Mouse (Mus musculus) MEL-GATA-1-ER (cell line): ENCODE measurements around the gene 9330159F19Rik.

Source experiments
- DNase-seq: peaks from one replicate; pipeline ENCODE4 v3.0.0-alpha.2; 2012; ENCODE audit warnings: low read depth; ENCODE audit errors: extremely low read depth

Gene 9330159F19Rik

DNA sequence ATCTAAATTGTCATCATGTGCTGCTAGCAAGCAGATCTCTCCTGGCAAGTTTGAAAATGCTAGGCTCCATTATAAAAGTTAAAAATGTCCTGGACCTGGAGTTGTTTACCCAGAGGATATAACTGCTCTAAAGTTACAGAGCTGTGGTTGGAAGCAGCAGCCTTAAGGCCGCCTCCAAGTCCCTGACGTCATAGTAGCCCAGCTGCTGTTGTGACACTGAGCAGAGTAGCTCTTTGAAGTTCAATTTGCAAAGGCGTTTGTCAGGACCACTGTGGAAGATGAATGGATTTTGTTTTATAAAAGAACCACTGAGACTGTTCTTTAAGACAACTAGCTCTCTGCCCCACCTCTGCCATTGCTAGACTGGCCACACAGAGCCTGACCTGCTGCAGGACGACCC lies at the start of gene 9330159F19Rik:
Gene 9330159F19Rik (plus strand): TSS at position 154 of the 400 bp plus-strand sequence.
- DNase-seq = no peak

- no peak for DNase-seq
Observed at GRCm38 (mm10) chr10:29161664-29162063, 49.7 kb upstream of the 9330159F19Rik start.

GRCm38 (mm10) chr10:29173778-29174177 lies 37.6 kb upstream of the 9330159F19Rik start:
- DNase-seq = no peak

DNA sequence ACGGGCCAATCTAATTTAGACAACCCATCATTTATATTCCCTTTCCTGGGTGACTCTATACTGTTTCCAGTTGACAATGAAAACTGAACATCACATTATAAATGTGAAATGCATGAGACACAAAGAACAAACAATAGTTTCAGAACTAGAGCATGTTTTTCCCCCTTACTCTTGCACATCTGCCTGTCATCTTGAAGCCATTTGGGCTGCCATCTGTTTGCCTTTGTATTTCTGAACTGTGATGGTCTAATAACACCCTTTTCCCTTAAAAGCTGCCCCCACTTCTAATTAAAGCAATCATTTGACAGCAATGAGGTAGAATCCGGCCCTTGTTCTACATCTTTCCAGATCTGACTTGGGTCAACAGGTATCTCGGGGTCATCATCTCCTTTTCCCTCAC lies 35.8 kb upstream of the 9330159F19Rik start:
- DNase-seq = no peak

GRCm38 (mm10) chr10:29176881-29177280 lies 34.5 kb upstream of the 9330159F19Rik start:
- DNase-seq = no peak

- no peak for DNase-seq
Observed at GRCm38 (mm10) chr10:29178003-29178402, 33.4 kb upstream of the 9330159F19Rik start.

DNA sequence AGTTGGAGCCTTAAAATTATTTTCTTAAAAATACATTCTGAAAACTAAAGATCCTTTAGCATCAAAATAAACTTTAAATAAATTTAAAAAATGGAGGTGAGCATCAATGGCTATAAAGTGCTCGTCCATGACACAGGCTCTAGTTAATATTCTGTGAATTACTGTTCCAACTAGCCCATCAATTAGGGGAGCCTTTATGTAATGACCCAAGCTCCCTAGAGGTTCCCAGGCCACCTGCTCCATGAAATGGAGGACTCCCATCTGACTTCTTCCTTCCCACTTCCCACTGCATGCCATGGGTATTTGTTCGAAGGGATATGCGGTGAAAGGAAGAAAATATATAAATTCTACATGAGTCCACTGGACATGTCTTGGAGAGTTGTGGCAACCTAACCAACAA lies 31.2 kb upstream of the 9330159F19Rik start:
- DNase-seq = no peak

- DNase-seq = no peak
Observed at GRCm38 (mm10) chr10:29181046-29181445, 30.4 kb upstream of the 9330159F19Rik start.

- no peak for DNase-seq
Observed at GRCm38 (mm10) chr10:29193769-29194168, 17.6 kb upstream of the 9330159F19Rik start.

DNA sequence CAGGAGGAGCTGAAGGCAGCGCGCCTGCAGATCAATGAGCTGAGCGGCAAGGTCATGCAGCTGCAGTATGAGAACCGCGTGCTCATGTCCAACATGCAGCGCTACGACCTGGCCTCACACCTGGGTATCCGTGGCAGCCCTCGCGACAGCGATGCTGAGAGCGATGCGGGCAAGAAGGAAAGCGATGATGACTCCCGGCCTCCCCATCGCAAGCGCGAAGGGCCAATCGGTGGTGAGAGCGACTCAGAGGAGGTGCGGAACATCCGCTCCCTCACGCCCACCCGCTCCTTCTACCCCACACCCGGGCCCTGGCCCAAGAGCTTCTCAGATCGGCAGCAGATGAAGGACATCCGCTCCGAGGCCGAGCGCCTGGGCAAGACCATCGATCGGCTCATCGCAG lies 14.6 kb upstream of the 9330159F19Rik start:
- DNase-seq = no peak

- DNase-seq = no peak
Observed at GRCm38 (mm10) chr10:29198642-29199041, 12.8 kb upstream of the 9330159F19Rik start, which contains the start of gene Gm49353. Gene Gm49353, plus strand, starts transcription at chr10:29198954.

DNA sequence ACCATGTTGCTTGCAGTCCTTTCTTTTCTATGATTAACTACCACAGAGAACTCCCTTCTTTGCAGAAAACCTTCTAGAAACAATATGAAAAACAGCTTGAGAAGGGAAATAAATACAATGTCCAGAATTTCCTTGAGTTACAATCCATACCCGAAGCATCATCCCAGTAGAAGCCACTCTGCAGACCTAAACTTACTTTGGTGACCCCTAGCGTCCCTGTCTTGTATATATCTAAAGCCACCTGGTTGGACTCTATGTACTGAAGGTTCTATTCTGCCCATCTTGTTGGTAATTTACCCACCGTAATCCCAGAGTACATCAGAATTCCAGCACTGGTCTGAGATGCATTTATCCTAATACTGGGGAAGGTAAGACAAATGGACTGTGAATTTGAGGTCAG lies 11.6 kb upstream of the 9330159F19Rik start:
- no peak for DNase-seq

- DNase-seq = no peak
Observed at GRCm38 (mm10) chr10:29200609-29201008, 10.8 kb upstream of the 9330159F19Rik start.

DNA sequence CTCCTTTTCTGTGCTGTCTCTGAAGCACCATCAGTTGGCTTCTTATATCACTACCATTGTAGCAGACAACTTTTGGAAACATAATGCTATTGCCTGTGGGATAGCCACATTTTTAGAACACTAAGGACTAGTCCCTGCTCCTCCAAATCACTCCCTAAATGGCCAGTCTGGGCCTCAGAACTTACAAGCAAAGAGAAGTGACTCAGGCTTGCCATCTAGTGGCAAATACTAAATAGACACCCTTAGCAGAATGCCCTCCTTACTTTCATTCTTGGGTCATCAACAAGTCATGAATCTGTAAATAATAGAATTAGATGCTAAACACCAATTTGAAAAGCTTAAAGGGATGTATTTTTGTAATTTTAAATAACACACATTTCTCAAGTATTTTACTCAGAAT lies 4.7 kb upstream of the 9330159F19Rik start:
- DNase-seq = peak; percentile 1

DNA sequence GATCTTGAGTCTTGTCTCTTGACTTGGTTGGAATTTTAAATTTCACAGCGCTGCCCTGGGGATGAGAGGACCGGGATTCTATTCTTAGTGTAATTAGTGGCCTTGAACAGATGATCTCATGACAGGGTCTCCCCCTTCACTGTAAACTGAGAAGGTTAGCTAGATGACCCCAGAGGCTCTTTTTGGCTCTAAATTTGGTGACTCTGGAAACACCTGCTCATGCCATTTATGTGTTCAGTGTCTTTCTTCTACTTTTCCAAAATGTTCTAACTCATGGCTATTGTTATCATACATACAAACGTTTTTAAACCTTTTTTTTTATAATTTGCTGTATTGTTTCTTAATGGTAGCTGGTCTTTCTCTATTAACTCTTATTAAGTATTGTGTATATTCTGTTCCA lies 2.7 kb upstream of the 9330159F19Rik start:
- no peak for DNase-seq

- no peak for DNase-seq
Observed at GRCm38 (mm10) chr10:29213534-29214100, 2.2 kb downstream of the 9330159F19Rik start.

GRCm38 (mm10) chr10:29216957-29217356 lies 5.6 kb downstream of the 9330159F19Rik start:
- DNase-seq = no peak

DNA sequence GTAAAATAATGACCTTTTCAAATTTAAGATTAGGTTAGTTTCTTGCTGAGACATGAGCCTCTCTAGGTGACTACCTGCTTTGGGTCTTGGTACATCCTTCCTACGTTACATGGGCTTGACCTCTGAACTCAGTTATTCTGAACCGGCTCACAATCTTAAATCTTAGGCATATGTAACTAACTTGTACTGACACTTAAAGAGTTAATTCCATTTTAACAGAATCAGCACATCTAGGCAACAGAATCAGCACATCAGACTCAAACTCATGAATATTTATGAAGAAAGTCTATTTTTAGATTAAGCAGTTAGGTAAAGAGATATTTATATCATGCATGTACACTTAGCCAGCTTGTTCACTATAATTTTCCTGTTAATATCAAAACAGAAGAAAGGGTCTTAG lies 6.0 kb downstream of the 9330159F19Rik start:
- DNase-seq = no peak

- DNase-seq = no peak
Observed at GRCm38 (mm10) chr10:29225329-29225728, 13.9 kb downstream of the 9330159F19Rik start.

DNA sequence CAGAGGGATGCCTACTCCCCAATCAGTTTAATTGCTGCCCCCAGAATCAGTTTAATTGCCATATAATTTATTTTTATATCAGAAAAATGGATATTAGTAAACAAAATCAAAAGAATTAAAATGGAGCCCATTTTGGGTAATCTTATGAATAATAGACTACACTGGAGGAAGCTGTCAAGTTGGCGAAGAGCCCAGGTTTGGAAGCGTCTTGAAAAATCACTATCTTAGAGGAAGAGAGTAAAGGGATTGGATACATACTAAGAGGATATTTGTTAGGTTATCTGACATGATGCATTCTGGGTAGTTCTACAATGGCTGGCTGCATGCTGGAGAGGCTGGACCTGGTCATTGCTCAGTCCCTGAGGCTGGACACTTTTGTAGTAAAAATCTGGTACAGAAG lies 19.8 kb downstream of the 9330159F19Rik start:
- DNase-seq = no peak
